Mouse (Mus musculus) regulatory T cell (primary cell): ENCODE results near the gene Fli1.

Source experiments
- in situ Hi-C: fragments of 300-600 bp; cut with MboI, MseI; formaldehyde crosslinking; loops from one replicate; pipeline ENCODE4 v1.15.1; 2025; ENCODE audit warnings: high pct_unique_total_duplicates

Fli1 gene

GRCm38 (mm10) chr9:32542212-32543039 lies at the start of gene Fli1:
Fli1 (minus strand) TSS chr9:32542861.
- in situ Hi-C loops: no loop called here

GRCm38 (mm10) chr9:32591732-32592582 lies 49.3 kb upstream of the Fli1 start:
- in situ Hi-C loops: loop anchor here (10.0 kb wide), 1 partner anchor 163 kb away; no protein-coding TSS in a partner anchor

GRCm38 (mm10) chr9:32590571-32590970 lies 47.9 kb upstream of the Fli1 start:
- in situ Hi-C loops: loop anchor here (10.0 kb wide), 1 partner anchor 164 kb away; no protein-coding TSS in a partner anchor

GRCm38 (mm10) chr9:32589900-32590299 lies 47.2 kb upstream of the Fli1 start:
- in situ Hi-C loops: loop anchor here (5.0 to 10.0 kb wide), 3 partner anchors 165 to 657 kb away; no protein-coding TSS in a partner anchor

GRCm38 (mm10) chr9:32585357-32585756 lies 42.7 kb upstream of the Fli1 start:
- in situ Hi-C loops: loop anchor here (5.0 kb wide), 2 partner anchors 507 to 662 kb away; no protein-coding TSS in a partner anchor

- in situ Hi-C loops: no loop called here
These were observed 41.2 kb upstream of the Fli1 start for GRCm38 (mm10) chr9:32583905-32584304.

GRCm38 (mm10) chr9:32581851-32582573 lies 39.4 kb upstream of the Fli1 start:
- in situ Hi-C loops: no loop called here

GRCm38 (mm10) chr9:32578411-32578810 lies 35.8 kb upstream of the Fli1 start:
- in situ Hi-C loops: no loop called here

GRCm38 (mm10) chr9:32573638-32574037 lies 31.0 kb upstream of the Fli1 start:
- in situ Hi-C loops: loop anchor here (25.0 kb wide), 1 partner anchor 311 kb away; no protein-coding TSS in a partner anchor

- in situ Hi-C loops: loop anchor here (25.0 kb wide), 1 partner anchor 309 kb away; no protein-coding TSS in a partner anchor
These were observed 29.0 kb upstream of the Fli1 start for GRCm38 (mm10) chr9:32571676-32572075.

- in situ Hi-C loops: loop anchor here (25.0 kb wide), 1 partner anchor 308 kb away; no protein-coding TSS in a partner anchor
These were observed 27.9 kb upstream of the Fli1 start for GRCm38 (mm10) chr9:32570547-32570946.

- in situ Hi-C loops: loop anchor here (10.0 to 25.0 kb wide), 2 partner anchors 154 to 307 kb away; no protein-coding TSS in a partner anchor
These were observed 26.6 kb upstream of the Fli1 start for GRCm38 (mm10) chr9:32569261-32569660.

- in situ Hi-C loops: loop anchor here (10.0 to 25.0 kb wide), 2 partner anchors 153 to 305 kb away; no protein-coding TSS in a partner anchor
These were observed 24.9 kb upstream of the Fli1 start for GRCm38 (mm10) chr9:32567603-32568002.

GRCm38 (mm10) chr9:32565309-32565708 lies 22.6 kb upstream of the Fli1 start:
- in situ Hi-C loops: loop anchor here (10.0 to 25.0 kb wide), 2 partner anchors 151 to 303 kb away; no protein-coding TSS in a partner anchor

GRCm38 (mm10) chr9:32562837-32563236 lies 20.2 kb upstream of the Fli1 start:
- in situ Hi-C loops: loop anchor here (10.0 to 25.0 kb wide), 2 partner anchors 148 to 301 kb away; no protein-coding TSS in a partner anchor

- in situ Hi-C loops: loop anchor here (10.0 to 25.0 kb wide), 2 partner anchors 148 to 300 kb away; no protein-coding TSS in a partner anchor
These were observed 19.7 kb upstream of the Fli1 start for GRCm38 (mm10) chr9:32562409-32562808.

- in situ Hi-C loops: loop anchor here (10.0 to 25.0 kb wide), 2 partner anchors 147 to 299 kb away; no protein-coding TSS in a partner anchor
These were observed 18.7 kb upstream of the Fli1 start for GRCm38 (mm10) chr9:32561190-32561890.

GRCm38 (mm10) chr9:32559859-32560258 lies 17.2 kb upstream of the Fli1 start:
- in situ Hi-C loops: loop anchor here (10.0 to 25.0 kb wide), 2 partner anchors 145 to 298 kb away; no protein-coding TSS in a partner anchor

- in situ Hi-C loops: loop anchor here (25.0 kb wide), 1 partner anchor 297 kb away; no protein-coding TSS in a partner anchor
These were observed 16.8 kb upstream of the Fli1 start for GRCm38 (mm10) chr9:32559454-32559853.

GRCm38 (mm10) chr9:32556313-32556712 lies 13.7 kb upstream of the Fli1 start:
- in situ Hi-C loops: loop anchor here (25.0 kb wide), 1 partner anchor 294 kb away; no protein-coding TSS in a partner anchor
